Comparison of ENCODE assay signal across 8 mouse cellular contexts in genomic region chr16:30603531-30603842, GRCm38 (mm10). TPM values are rescaled to one million over a fixed set of nuclear protein-coding genes. Genes with fewer than 3 reads are reported as not detected.
A peak's percentile ranks its signal among the peaks of the same experiment; 100 is the strongest.
DNase-seq lines count a peak whose midpoint lies in the region; ATAC-seq lines count a peak whose summit lies in the region.

No protein-coding gene starts in this region.

- H3K9me3 ChIP-seq in kidney, embryonic 15.5 days (replicated peaks): no peaks in the 10 kb centered on the region
- no peaks in the 10 kb centered on the region for H3K9me3 ChIP-seq in embryonic facial prominence, embryonic 13.5 days
- no peaks in the 10 kb centered on the region for H3K9me3 ChIP-seq in hindbrain, embryonic 13.5 days
- H3K9me3 ChIP-seq in lung, embryonic 15.5 days: no peaks in the 10 kb centered on the region

- H3K4me1 ChIP-seq in kidney, embryonic 15.5 days: peaks cover 64% of the 10 kb centered on the region
- peaks cover 67% of the 10 kb centered on the region for H3K4me1 ChIP-seq in embryonic facial prominence, embryonic 13.5 days
- peaks cover 56% of the 10 kb centered on the region for H3K4me1 ChIP-seq in hindbrain, embryonic 13.5 days (replicated peaks)
- peaks cover 51% of the 10 kb centered on the region for H3K4me1 ChIP-seq in lung, embryonic 15.5 days

- 36% methylated on average over 9 of the region's 9 CpGs for WGBS in kidney, embryonic 15.5 days
- 20% methylated on average over 9 of the region's 9 CpGs for WGBS in embryonic facial prominence, embryonic 13.5 days
- 55% methylated on average over 9 of the region's 9 CpGs for WGBS in hindbrain, embryonic 13.5 days
- 40% methylated on average over 9 of the region's 9 CpGs for WGBS in lung, embryonic 15.5 days

- no peak for DNase-seq in kidney, adult 18-20 months
- no peak for DNase-seq in spleen, adult 18-20 months
- DNase-seq in left cerebral cortex, adult 11 months (ENCODE audit: low spot score): no peak

- H3K4me2 ChIP-seq in kidney, embryonic 15.5 days: peak overlapping the region; percentile 80
- peak overlapping the region; percentile 97 for H3K4me2 ChIP-seq in embryonic facial prominence, embryonic 13.5 days
- H3K4me2 ChIP-seq in hindbrain, embryonic 13.5 days: peak overlapping the region; percentile 94
- peak overlapping the region; percentile 93 for H3K4me2 ChIP-seq in lung, embryonic 15.5 days

- H3K27ac ChIP-seq in kidney, embryonic 15.5 days: peak overlapping the region; percentile 49; the same call in 1 of the 2 replicates
- H3K27ac ChIP-seq in embryonic facial prominence, embryonic 13.5 days: peak overlapping the region; percentile 64
- no peak overlapping the region; the same call in 1 of the 2 replicates for H3K27ac ChIP-seq in hindbrain, embryonic 13.5 days
- peak overlapping the region; percentile 75 for H3K27ac ChIP-seq in lung, embryonic 15.5 days

- H3K9ac ChIP-seq in kidney, embryonic 15.5 days: no peak overlapping the region
- H3K9ac ChIP-seq in embryonic facial prominence, embryonic 13.5 days: 0 out of 2 replicates have a peak overlapping the region, but pooled peaks have one; percentile 36
- H3K9ac ChIP-seq in hindbrain, embryonic 13.5 days: no peak overlapping the region
- no peak overlapping the region for H3K9ac ChIP-seq in lung, embryonic 15.5 days

- ATAC-seq in kidney, embryonic 15.5 days (replicated peaks; ENCODE audit: low FRiP score): no peak
- ATAC-seq in embryonic facial prominence, embryonic 13.5 days (ENCODE audit: insufficient number of reproducible peaks, insufficient read depth, low FRiP score, low TSS enrichment, low read depth): 0 out of 2 replicates have a peak, but pooled peaks have one; percentile 34
- no peak for ATAC-seq in hindbrain, embryonic 13.5 days (ENCODE audit: low FRiP score)
- ATAC-seq in lung, embryonic 15.5 days (ENCODE audit: borderline replicate concordance, extremely low read depth, low FRiP score, low TSS enrichment): no peak
- no peak for ATAC-seq in monocyte, adult 5-6 weeks (replicated peaks; ENCODE audit: insufficient number of reproducible peaks, low FRiP score, low TSS enrichment, poor library complexity, severe bottlenecking)

- H3K36me3 ChIP-seq in kidney, embryonic 15.5 days: no peaks in the 10 kb centered on the region
- H3K36me3 ChIP-seq in embryonic facial prominence, embryonic 13.5 days: no peaks in the 10 kb centered on the region
- H3K36me3 ChIP-seq in hindbrain, embryonic 13.5 days: no peaks in the 10 kb centered on the region
- H3K36me3 ChIP-seq in lung, embryonic 15.5 days: no peaks in the 10 kb centered on the region

- H3K27me3 ChIP-seq in kidney, embryonic 15.5 days: peaks cover 17% of the 10 kb centered on the region
- peaks cover 31% of the 10 kb centered on the region for H3K27me3 ChIP-seq in embryonic facial prominence, embryonic 13.5 days
- H3K27me3 ChIP-seq in hindbrain, embryonic 13.5 days: peaks cover 26% of the 10 kb centered on the region
- H3K27me3 ChIP-seq in lung, embryonic 15.5 days: no peaks in the 10 kb centered on the region

- 0 out of 2 replicates have a peak overlapping the region, but pooled peaks have one; percentile 71 for H3K4me3 ChIP-seq in kidney, embryonic 15.5 days (replicated peaks)
- no peak overlapping the region for H3K4me3 ChIP-seq in embryonic facial prominence, embryonic 13.5 days
- no peak overlapping the region for H3K4me3 ChIP-seq in hindbrain, embryonic 13.5 days
- peak overlapping the region; percentile 77; the same call in 1 of the 2 replicates for H3K4me3 ChIP-seq in lung, embryonic 15.5 days

RNA-seq across cellular contexts. Expression of gene Fam43a, which starts 4.0 kb away (rescaled TPM):
- polyA plus RNA-seq in kidney, embryonic 15.5 days (2015; fragmentation: Nextera tagmentation; extraction: Ambion mirVana): 22.5 and 25.1 TPM in 2 replicates
- 13.2 and 16.8 TPM in 2 replicates for polyA plus RNA-seq in embryonic facial prominence, embryonic 13.5 days (2015; fragmentation: Nextera tagmentation; extraction: Ambion mirVana)
- 15.9 and 16.2 TPM in 2 replicates for polyA plus RNA-seq in hindbrain, embryonic 13.5 days (2015; fragmentation: Nextera tagmentation; extraction: Ambion mirVana)
- polyA plus RNA-seq in lung, embryonic 15.5 days (2015; fragmentation: Nextera tagmentation; extraction: Ambion mirVana): 23.6 and 25.8 TPM in 2 replicates
- 18.4 to 27.0 TPM (median 26.3 TPM) in 3 replicates for total RNA-seq in monocyte, adult 5-6 weeks (2017)

RNA-seq across cellular contexts. Expression of gene Lsg1, which starts 16.1 kb away (rescaled TPM):
- 69.4 and 73.0 TPM in 2 replicates for polyA plus RNA-seq in kidney, embryonic 15.5 days (2015; fragmentation: Nextera tagmentation; extraction: Ambion mirVana)
- polyA plus RNA-seq in embryonic facial prominence, embryonic 13.5 days (2015; fragmentation: Nextera tagmentation; extraction: Ambion mirVana): 72.1 and 78.2 TPM in 2 replicates
- 59.8 and 60.3 TPM in 2 replicates for polyA plus RNA-seq in hindbrain, embryonic 13.5 days (2015; fragmentation: Nextera tagmentation; extraction: Ambion mirVana)
- polyA plus RNA-seq in lung, embryonic 15.5 days (2015; fragmentation: Nextera tagmentation; extraction: Ambion mirVana): 61.1 and 69.2 TPM in 2 replicates
- 64.6 to 83.4 TPM (median 66.6 TPM) in 3 replicates for total RNA-seq in monocyte, adult 5-6 weeks (2017)

RNA-seq across cellular contexts. Expression of gene Tmem44, which starts 52.8 kb away (rescaled TPM):
- polyA plus RNA-seq in kidney, embryonic 15.5 days (2015; fragmentation: Nextera tagmentation; extraction: Ambion mirVana): 15.0 and 18.6 TPM in 2 replicates
- 32.5 and 32.7 TPM in 2 replicates for polyA plus RNA-seq in embryonic facial prominence, embryonic 13.5 days (2015; fragmentation: Nextera tagmentation; extraction: Ambion mirVana)
- polyA plus RNA-seq in hindbrain, embryonic 13.5 days (2015; fragmentation: Nextera tagmentation; extraction: Ambion mirVana): 73.7 and 82.8 TPM in 2 replicates
- polyA plus RNA-seq in lung, embryonic 15.5 days (2015; fragmentation: Nextera tagmentation; extraction: Ambion mirVana): 24.6 and 26.4 TPM in 2 replicates
- total RNA-seq in monocyte, adult 5-6 weeks (2017): 0.11 TPM in 1 of 3 replicates, not detected in the others

Comparison
In these comparisons a context has a peak if more than half of its experiments do, and no peak if none do; other contexts are left out.
1. H3K4me3 ChIP-seq: peak in kidney, embryonic 15.5 days (single experiment) and lung, embryonic 15.5 days (single experiment); none in embryonic facial prominence, embryonic 13.5 days (single experiment) and hindbrain, embryonic 13.5 days (single experiment).
2. Peak in every context shown above with its lines, with median percentiles within 50 percentile points of each other: H3K4me2 ChIP-seq.